Mouse (Mus musculus) right cerebral cortex, postnatal 36 days (tissue): ENCODE measurements around the gene Rasip1.
A peak's percentile ranks its signal among the peaks of the same experiment; 100 is the strongest.
"Not testable (repeated sequence)": the region's sequence is repeated elsewhere in the genome, so short reads cannot be mapped to it uniquely, and the experiment has no call there.

ENCODE experiments used
- DNase-seq, 2 experiments: peaks; one replicate each; pipeline ENCODE4 v3.0.0; 2022; ENCODE audit warnings: low spot score in 2 of 2, mixed read lengths in 1 of 2

The Rasip1 gene

DNA sequence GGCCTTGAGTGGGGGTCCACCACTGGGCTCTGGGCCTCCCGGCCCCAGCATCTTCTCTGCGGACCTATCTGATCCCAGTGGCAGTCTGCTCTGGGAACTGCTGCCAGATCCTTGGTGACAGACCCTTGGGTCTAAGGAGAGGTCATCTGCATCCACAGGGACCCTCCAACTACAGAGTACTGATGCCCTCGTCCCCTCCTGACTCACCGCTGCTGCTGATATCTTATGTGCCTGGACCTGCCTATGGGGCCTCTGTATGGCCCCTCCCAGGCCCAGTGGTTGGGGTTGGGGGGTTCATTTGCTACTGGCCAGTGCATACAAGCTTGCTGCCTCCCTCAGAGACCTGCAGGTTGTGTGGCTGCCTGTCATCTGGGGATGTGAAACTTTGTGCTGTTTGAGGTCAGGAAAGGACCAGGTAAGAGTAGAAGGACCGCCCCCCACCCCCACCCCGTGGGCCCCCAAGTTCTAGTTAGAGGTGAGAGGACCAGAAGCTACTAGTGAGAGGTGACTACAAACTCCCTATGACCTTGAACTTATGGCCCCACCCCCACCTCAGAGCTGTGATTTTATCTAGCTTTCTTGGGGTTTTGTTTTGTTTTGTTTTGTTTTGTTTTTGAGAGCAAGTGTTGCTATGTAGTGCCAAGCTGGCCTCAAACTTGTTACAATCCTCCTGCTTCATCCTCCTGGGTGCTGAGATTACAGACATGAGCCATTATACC lies 17.7 kb downstream of the Rasip1 start:
- DNase-seq = no peak

DNA sequence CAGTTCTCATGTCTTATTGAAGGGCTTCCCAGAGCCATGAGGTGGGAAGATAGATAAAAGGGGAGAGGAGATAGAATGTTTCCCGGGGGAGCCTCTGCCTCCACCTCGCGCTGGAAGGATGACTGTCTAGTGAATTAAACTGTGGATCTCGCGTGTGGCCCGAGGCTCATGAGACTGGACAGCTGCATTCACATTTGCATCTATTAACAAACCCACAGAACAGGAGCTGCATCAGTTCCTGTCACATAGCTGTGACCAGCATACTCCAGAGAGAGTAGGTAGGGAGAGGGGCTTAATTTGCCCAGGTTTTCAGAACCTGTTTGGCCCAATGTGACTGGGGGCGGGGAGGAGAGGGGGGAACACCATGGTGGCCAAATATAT lies 18.3 kb downstream of the Rasip1 start:
- no peak for DNase-seq

DNA sequence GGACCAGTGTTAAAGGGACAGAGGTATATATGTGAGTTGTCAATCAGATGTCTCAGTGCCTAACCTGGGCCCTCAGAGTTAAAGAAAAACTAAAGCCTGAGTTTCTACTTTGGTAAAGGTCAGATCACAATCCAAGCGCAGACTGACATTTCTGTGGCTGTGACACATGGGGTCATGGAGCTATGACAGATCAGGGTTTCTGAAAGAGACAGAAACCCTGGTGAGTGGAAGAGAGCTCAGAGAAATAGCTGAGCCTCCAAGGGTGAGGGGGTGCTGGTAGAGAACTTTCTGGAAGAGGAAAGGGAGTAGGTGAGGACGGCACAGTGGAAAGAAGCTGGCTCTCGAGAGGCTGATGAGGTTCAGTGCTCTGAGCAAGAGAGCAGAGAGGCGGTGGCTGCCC lies 19.4 kb downstream of the Rasip1 start:
- DNase-seq = no peak

DNA sequence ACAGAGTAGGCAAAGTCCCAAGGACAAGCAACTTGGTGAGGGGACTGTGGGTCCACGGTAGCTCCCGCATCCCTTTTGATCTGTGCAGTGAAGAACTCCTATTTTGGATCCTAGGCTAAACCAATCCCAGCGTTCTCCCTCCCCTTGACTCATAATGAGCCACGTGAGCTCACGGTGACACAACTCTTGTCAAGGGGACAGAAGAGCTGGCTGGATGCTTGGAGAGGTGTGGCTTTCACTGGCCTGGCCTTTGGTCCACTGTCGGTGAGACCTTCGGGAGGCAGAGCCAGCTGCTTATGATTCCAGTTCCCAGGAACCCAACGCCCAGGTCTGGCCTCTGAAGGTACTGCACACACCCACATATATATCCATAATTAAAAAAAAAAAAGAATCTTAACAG lies 22.1 kb downstream of the Rasip1 start:
- DNase-seq = no peak

DNA sequence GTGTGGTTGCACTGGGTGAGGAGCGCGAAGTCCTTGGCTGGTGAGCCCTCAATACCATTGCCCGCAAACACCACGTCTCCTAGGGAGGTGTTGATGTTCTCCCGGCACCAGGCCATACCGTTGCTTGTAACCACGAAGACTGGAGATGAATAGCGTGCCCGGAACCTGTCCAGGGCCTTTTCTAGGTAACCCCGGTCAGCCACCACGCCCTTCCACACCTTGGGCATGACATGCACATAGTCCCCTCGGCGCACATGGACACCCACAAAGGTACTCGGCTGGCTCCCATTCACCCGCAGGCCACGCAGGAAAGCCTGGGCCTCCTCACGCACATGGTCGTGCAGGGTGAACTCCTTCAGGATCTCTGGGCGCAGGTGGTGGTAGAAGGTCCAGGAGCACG lies 23.2 kb downstream of the Rasip1 start:
- DNase-seq = not testable (repeated sequence)

DNA sequence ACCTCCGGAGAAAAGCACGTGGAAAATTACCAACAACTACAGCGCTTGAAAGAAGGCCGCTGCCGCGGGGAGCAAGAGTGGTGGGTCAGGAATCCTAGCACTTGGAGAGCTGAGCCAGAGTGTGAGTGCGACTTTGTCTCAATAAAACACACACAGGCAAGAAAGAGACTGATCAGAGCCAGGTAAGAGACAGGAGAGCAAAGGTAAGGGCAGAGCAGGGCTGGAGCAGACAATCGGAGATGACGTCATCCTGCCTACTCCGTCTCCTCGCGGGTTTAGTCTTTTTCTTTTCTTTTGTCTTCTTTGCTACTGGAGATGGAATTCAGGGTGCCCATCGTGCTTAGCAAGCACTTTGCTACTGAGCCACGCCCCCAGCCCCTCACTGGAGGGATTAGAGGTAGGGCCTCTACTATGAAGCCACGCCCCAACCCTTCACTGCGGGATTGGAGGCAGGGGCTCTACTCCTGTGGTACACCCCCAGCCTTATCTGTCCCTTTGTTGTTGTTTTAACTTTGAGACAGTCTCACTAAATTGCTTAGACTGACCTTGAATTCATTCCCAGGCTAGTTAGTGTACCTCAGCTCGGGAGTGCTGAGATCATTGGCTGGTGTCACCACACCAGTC lies 27.2 kb downstream of the Rasip1 start:
- no peak for DNase-seq

DNA sequence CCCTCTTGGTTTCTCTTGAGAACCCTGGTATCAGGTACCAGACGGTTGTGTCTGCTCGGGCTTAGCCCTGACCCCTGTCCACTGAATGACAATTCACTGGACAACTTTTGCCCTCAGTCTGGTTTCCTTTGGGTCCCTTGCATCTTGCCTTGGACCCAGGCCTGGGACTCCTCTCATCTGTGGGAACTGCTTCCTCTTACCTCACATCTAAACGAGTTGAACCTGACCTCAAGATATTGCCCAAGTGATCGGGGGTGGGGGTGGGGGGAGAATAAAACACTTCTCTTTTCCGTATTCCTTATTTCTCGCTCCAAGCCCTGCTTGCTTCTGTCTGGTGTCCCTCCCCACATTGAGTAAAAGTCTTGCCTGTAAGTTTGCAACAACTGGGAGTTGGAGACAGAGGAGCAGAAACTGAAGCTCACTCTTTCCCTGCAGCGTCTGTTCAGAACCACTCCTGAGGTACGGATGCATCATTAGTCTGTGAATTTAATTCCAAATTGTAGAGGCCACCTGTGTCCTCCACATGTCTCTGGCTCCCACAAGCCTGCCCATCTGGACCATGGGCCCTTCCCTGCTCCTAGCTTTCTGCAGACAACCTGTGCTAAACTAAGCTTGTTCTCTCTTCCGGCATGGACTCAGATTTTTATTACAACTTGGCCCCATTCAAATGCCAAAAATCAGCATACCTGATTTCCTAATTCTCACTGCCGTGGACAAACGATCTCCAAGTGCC lies 33.6 kb downstream of the Rasip1 start:
- DNase-seq = no peak

DNA sequence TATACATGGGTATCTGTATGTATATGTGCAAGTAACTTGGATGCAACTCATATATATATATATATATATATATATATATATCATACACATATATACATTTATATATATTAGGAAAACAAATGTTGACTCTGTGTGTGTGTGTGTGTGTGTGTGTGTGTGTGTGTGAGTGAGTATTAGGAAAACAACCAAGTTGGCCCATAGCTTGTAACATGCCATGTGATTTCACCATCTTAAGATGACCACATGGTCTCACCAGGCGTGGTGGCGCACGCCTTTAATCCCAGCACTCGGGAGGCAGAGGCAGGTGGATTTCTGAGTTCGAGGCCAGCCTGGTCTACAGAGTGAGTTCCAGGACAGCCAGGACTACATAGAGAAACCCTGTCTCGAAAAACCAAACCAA lies 34.4 kb downstream of the Rasip1 start:
- not testable (repeated sequence) for DNase-seq

DNA sequence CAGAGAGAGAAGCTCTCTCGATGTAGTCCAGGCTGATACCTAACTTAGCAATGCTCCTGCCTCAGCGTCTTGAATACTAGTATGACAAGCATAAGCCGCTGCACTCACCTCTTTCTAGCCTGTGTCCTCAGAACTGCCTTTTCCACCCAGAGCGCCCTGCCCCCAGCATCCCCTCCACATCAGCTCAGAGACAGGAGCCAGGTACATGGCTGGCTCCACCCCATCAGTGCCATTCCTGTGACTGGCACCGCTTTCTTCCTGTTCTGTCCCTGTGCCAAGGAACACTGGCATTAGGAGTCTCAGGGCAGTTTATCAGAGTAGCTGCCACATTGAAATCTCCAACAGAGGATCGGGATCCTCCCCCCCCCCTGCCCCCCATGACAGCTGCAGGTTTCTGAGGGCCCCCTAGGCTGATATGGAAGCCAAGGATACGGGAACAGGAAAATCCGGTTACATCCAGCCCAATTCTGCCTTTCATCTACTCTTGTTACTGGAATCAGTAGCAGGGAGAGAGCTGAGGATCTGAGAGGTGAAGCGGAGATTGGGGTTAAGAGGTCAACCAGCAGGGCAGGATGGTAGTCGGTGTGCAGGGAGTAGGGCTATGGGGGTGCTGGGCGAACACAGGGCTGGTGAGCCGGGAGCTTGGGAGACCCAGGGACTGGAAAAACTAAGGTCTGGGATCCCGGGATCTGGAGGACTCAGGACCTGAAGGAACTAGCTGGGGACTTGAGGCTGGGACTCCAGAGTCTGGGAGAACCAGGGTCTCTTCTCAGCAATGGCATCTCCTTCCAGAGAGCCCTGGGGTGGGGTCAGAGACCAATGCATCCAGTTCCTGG lies 38.2 kb downstream of the Rasip1 start:
- no peak for DNase-seq

DNA sequence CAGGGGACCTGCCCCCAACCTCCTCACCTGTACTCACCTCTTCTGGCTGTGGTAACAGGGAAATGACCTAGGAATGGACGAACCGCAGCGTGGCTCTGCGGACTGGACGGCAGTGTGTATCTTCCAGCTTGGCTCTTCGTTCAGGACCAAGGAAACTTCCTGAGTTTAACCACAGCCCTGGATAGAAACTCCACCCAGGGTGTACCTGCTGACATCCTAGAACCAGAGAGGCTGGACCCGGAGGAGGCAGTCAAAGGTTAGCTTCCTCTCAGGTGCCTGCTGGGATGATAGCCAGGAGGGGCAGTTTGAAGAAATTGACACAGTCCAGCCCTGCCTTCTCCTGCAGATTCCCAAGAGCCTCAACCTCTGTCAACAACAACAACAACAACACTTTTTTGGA lies 38.9 kb downstream of the Rasip1 start, which contains the start of gene Fut2:
Fut2 (minus strand) TSS at position 234 of the 400 bp plus-strand sequence.
- DNase-seq = no peak

DNA sequence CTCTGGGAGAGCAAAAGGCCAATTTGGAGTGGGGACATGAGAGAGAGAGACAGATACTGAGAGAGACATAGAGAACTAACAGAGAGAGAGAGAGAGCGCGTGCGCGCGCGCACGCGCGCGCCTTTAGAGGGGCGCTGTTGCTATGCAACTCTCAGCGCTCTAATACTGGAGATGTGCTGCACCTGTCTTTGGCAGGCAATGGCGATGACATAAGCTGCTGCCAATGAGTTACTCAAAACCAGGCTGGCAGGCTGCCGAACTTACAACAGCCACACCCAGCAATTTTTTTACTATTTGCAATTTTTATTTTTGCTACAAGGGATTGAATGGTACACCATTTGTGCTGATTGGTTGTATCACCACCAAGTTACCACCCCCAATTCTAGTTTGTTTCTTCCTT lies 40.5 kb downstream of the Rasip1 start:
- DNase-seq = no peak

DNA sequence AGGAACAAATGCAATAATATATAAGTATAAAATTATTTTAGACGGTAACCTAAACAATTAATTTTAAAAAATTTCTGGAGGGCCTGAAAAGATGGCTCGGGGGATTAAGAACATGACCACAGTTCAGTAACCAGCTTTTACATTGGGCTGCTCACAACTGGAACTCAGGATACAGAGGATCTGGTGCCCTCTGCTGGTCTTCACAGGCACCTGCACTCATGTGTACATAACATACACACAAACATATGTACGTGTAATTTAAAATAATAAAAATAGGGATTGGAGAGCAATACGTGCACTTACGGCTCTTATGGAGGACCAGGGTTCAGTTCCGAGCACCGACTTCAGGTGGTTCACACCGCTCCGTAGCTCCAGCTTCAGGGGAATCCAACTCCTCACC lies 41.6 kb downstream of the Rasip1 start:
- no peak for DNase-seq

DNA sequence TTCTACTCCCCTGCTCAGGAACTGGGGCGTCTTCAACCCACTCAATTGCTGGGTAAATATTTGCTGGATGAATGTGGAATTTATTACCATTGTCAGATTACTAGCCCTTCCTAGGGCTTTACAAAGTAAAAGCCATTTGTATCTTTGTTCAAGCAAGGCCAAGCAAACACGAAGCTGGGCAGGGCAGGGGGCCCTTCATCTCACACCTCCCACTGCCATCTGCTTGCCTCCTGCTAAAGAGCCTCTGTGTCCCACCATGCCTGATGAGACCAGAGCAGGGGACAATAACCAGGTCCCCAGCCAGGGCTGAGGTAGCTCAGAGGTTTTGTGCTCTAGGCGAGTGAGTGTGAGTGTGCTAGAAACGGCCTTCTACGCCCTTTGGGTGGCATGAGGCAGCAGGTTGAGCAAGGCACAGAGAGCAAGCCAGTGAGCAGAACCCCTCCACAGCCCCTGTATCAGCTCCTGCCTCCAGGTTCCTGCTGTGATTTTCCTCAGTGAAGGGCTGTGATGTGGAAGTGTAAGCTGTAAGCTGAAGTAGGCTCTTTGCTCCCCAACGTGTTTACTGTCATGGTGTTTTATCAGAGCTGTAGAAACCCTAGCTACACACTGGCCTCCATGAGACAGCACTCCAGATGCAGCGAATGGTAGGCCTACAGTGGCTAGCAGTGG lies 50.5 kb downstream of the Rasip1 start:
- DNase-seq = no peak

DNA sequence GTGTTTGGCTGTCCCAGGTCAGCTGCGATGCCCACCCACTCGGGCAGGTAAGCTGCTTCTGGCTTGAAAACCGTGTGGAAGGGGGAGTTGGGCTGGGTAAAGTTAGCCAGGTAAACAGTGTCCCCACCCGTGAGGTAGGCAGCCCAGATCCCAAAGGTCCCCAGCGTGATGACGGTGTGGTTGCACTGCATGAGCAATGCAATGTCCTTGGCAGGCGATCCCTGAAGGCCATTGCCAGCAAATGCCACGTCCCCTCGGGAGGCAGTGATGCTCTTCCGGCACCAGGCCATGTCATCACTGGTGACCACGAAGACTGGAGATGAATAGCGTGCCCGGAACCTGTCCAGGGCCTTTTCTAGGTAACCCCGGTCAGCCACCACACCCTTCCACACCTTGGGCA lies 51.2 kb downstream of the Rasip1 start:
- no peak for DNase-seq

DNA sequence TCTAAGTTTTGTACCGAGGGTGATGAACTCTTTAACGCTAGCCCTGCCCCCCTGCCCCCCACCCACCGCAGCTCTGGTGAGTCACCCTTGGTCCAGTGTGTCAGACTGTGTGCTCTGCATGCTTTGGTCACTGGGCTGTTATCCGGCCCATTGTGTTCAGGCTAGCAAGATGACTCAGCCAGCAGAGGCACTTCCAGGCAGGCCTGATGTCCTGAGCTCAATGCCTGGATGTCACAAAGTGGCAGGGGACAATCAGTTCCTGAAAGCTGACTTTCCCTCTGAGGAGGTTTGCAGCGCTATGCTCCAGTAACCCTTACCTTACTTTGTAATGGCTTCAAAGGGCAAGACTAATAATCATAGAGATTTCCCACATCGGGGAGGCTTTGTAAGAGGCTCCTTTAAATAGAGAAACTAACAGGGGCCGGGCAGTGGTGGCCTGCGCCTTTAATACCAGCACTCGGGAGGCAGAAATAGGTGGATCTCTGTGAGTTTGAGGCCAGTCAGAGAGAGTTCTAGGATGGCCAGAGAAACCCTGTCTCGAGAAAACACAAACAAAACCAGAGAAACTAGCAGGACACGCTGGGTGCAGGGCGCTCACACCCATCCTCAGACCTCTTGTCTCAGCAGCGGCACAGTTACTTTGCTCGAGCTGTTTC lies 52.8 kb downstream of the Rasip1 start:
- DNase-seq = no peak

DNA sequence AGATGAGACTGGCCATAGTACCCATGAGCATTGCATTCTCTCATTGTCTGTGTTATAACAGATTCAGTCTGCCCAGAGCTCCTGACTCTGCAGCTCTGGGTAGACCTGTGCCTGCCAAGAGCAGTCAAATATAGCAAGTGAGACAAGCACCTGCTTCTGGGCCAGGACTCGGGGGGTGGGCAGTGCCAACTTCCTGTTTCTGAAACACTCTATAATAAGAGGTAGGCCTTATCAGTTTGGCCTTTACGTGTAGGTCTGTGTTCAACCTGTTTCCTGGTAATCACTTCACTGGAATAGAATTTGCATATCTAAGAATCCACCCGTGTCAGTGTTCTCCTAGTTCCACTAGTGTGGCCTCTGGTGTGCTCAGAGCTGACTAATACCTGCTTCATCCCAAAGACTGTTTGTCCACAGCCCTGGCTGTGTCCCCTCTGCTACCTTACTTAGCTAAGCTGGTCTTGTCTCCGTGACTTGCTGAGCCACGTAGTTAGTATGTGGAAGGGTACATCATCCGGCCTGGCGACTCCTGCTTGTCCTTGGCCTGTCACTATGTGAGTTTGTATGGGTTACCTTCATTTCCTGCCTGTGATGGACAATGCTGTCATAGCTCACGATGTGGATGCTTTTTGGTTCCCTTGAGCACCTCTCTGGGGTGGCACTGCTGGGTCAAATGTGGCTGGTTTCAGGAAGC lies 53.9 kb downstream of the Rasip1 start:
- DNase-seq = no peak

DNA sequence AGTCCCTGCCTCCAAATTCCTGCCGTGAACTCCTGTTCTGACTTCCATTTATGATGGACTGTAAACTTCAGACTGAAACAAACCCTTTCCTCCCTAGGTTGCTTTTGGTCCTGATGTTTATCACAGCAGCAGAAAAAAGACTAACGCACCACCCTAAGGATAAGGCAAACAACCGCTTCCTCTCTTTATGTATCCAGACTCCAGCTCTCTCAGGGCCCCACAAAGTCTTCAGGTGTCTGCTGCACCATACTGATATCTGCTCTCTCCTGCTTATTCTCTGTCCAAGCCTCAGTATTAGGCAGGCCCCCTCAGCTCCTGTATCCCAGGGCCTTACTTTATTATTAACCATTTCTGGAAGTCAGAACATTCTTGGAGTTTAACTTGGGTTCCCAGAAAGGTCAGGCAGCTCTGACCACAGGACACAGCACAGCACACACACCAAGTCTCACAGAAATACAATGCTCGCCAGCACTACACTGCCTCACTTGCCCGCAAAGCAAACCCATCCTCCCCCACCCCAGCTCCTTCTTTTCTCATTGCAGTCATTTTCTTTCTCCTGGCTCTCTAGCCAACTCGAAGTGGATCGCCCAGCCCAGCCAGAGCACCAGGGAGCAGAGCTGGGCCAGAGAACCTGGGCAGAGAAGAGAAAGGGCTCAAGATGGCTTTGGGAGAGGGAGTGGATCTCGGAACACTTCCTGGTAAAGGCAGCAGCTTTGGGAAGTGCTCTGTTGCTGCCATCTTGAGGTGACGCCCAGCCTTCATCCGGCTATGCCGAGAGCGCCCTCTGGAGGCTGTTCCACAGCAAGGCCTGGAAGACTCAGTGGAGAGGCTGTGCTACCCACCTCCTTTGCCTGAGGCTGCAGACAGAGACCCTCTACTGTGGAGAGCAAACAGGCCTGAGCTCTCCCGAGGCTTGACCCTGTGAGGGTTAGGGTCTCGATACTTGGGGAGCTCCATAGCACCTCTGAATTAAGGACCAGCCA lies 55.1 kb downstream of the Rasip1 start:
- peak; percentile 65 to 76 for DNase-seq

DNA sequence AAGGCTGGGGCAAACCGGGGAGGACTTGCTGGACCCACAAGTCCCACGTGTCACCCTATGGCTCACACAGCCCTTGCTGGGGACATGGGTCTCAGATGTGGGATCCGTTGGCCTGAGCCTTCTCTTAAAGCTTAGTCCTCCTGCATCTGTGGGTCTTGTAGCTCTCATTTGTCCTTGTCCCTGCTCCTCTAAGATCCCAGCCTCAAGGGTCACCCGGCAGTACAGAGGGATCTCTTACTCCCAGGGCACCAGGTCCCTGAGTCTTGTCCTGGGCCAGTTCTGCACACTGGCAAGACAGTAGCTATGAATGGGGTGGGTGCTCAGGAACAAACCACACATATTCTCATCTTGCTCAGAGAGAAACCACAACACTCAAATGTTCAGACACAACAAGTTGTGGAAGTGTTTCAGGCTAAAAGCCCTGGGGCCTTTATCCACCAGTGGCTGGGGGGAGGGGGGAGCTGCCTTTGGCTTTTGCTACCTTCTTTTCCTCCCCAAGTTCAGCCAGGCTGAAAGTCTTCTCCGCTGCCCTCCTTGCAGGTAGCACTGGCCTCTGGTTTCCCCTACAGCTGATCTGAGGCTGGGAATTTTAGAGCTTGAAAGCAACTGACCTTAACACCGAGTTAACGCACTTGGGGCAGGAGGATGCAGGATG lies 56.2 kb downstream of the Rasip1 start, which contains the start of gene Ntn5:
Ntn5 (plus strand) TSS at position 627 of the 655 bp plus-strand sequence.
- DNase-seq = no peak

DNA sequence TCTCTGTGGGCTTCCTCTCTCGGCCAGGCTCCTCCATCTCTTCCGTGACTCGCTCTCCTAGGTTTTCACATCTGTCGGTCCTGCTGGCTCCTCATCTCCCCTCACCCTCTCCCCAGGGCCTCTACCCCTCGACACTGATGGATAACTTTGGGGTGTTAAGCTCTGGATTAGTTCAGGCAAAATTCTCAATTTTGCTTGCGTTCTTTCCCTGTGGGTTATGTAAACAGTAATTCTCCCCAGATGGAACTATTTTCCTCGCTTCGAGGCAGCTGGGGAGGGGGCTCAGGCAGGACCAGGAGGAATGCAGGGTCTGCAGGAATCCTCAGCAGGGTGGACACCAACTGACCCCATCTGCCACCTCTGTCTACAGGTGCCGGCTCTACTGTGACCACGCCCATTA lies 58.5 kb downstream of the Rasip1 start:
- no peak for DNase-seq
